Mouse (Mus musculus): Measurements from ENCODE around the gene Ech1. TPM values are rescaled to one million over a fixed set of nuclear protein-coding genes. Genes with fewer than 3 reads are reported as not detected.

Ech1 gene
- polyA plus RNA-seq, 1 experiment from 2014 or later, result 90.7 TPM

GRCm38 (mm10) chr7:28877856-28878255 is 52.8 kb downstream of the Ech1 start:
- H3K4me1 ChIP-seq, result peaks cover 21% of the 10 kb centered on the region
- WGBS, result 79% methylated on average over 4 of the region's 4 CpGs
- H3K27ac ChIP-seq, result no peak overlapping the region
- no peak for DNase-seq (ENCODE audit: low spot score)
- H3K9me3 ChIP-seq (replicated peaks), result no peaks in the 10 kb centered on the region
- no peaks in the 10 kb centered on the region for H3K27me3 ChIP-seq (ENCODE audit: low read depth, poor library complexity, severe bottlenecking)
- no peaks in the 10 kb centered on the region for H3K36me3 ChIP-seq
- H3K4me3 ChIP-seq, result no peak overlapping the region

- H3K4me3 ChIP-seq, result no peak overlapping the region
- 74% methylated on average over 7 of the region's 7 CpGs for WGBS
- H3K9me3 ChIP-seq (replicated peaks), result no peaks in the 10 kb centered on the region
- peaks cover 10% of the 10 kb centered on the region for H3K4me1 ChIP-seq
- no peak overlapping the region for H3K27ac ChIP-seq
- DNase-seq (ENCODE audit: low spot score), result no peak
- no peaks in the 10 kb centered on the region for H3K36me3 ChIP-seq
- no peaks in the 10 kb centered on the region for H3K27me3 ChIP-seq (ENCODE audit: low read depth, poor library complexity, severe bottlenecking)
Observed at GRCm38 (mm10) chr7:28879606-28880005, 54.6 kb downstream of the Ech1 start.

GRCm38 (mm10) chr7:28880554-28880953 is 55.5 kb downstream of the Ech1 start:
- no peaks in the 10 kb centered on the region for H3K36me3 ChIP-seq
- H3K27ac ChIP-seq, result no peak overlapping the region
- 88% methylated on average over 10 of the region's 10 CpGs for WGBS
- no peak overlapping the region for H3K4me3 ChIP-seq
- no peaks in the 10 kb centered on the region for H3K9me3 ChIP-seq (replicated peaks)
- peaks cover 9% of the 10 kb centered on the region for H3K4me1 ChIP-seq
- peaks cover under 1% of the 10 kb centered on the region; the same call in 1 of the 2 replicates for H3K27me3 ChIP-seq (ENCODE audit: low read depth, poor library complexity, severe bottlenecking)
- DNase-seq (ENCODE audit: low spot score), result no peak

GRCm38 (mm10) chr7:28881199-28881598 is 56.2 kb downstream of the Ech1 start, which contains the start of gene Capn12:
TSS of gene Capn12 (plus strand) at chr7:28881422.
- Histone ChIP-seq H3K27ac (peak within 1 kb of the TSS; percentile 36), H3K9me3 (replicated peaks) (no peaks in the 10 kb centered on the region), H3K4me3 (no peak within 1 kb of the TSS), H3K4me1 (peaks cover 9% of the 10 kb centered on the region), H3K36me3 (no peaks in the 10 kb centered on the region), H3K27me3 (ENCODE audit: low read depth, poor library complexity, severe bottlenecking) (peaks cover 7% of the 10 kb centered on the region)
- DNase-seq (ENCODE audit: low spot score), result no peak
- 43% methylated on average over 13 of the region's 13 CpGs for WGBS

Other genes with a start within 250 kb of the Ech1 start
- 38.2 and 40.2 TPM in 2 replicates for gene Samd4b, start 227.1 kb upstream of the Ech1 start, polyA plus RNA-seq (2016; fragmentation: Nextera tagmentation; extraction: Ambion mirVana)
- 64.9 and 69.8 TPM in 2 replicates for gene Pak4, start 227.0 kb upstream of the Ech1 start, polyA plus RNA-seq (2016; fragmentation: Nextera tagmentation; extraction: Ambion mirVana)
- gene Acp7, start 193.9 kb upstream of the Ech1 start, polyA plus RNA-seq (2016; fragmentation: Nextera tagmentation; extraction: Ambion mirVana), result not detected in 2 replicates
- 4.7 and 6.3 TPM in 2 replicates for gene Fbxo27, start 132.4 kb upstream of the Ech1 start, polyA plus RNA-seq (2016; fragmentation: Nextera tagmentation; extraction: Ambion mirVana)
- gene Fbxo17, start 108.4 kb upstream of the Ech1 start, polyA plus RNA-seq (2016; fragmentation: Nextera tagmentation; extraction: Ambion mirVana), result 12.7 and 16.1 TPM in 2 replicates
- 152 and 186 TPM in 2 replicates for gene Mrps12, start 83.4 kb upstream of the Ech1 start, polyA plus RNA-seq (2016; fragmentation: Nextera tagmentation; extraction: Ambion mirVana)
- gene Sars2, start 83.2 kb upstream of the Ech1 start, polyA plus RNA-seq (2016; fragmentation: Nextera tagmentation; extraction: Ambion mirVana), result 43.9 and 46.4 TPM in 2 replicates
- not detected in 2 replicates for gene Ccer2, start 69.0 kb upstream of the Ech1 start, polyA plus RNA-seq (2016; fragmentation: Nextera tagmentation; extraction: Ambion mirVana)
- 59.8 and 74.5 TPM in 2 replicates for gene Sirt2, start 58.5 kb upstream of the Ech1 start, polyA plus RNA-seq (2016; fragmentation: Nextera tagmentation; extraction: Ambion mirVana)
- 50.5 and 63.1 TPM in 2 replicates for gene Nfkbib, start 57.7 kb upstream of the Ech1 start, polyA plus RNA-seq (2016; fragmentation: Nextera tagmentation; extraction: Ambion mirVana)
- gene Rinl, start 36.2 kb upstream of the Ech1 start, polyA plus RNA-seq (2016; fragmentation: Nextera tagmentation; extraction: Ambion mirVana), result 2.7 and 3.0 TPM in 2 replicates
- gene Hnrnpl, start 16.7 kb upstream of the Ech1 start, polyA plus RNA-seq (2016; fragmentation: Nextera tagmentation; extraction: Ambion mirVana), result 335 and 336 TPM in 2 replicates
- gene Lgals4, start 8.6 kb downstream of the Ech1 start, polyA plus RNA-seq (2016; fragmentation: Nextera tagmentation; extraction: Ambion mirVana), result 2.7 and 4.1 TPM in 2 replicates
- 0.41 and 0.73 TPM in 2 replicates for gene Lgals7, start 38.6 kb downstream of the Ech1 start, polyA plus RNA-seq (2016; fragmentation: Nextera tagmentation; extraction: Ambion mirVana)
- gene Capn12, start 56.2 kb downstream of the Ech1 start, polyA plus RNA-seq (2016; fragmentation: Nextera tagmentation; extraction: Ambion mirVana), result 0.44 and 0.48 TPM in 2 replicates
- gene Actn4, start 137.1 kb downstream of the Ech1 start, polyA plus RNA-seq (2016; fragmentation: Nextera tagmentation; extraction: Ambion mirVana), result 253 and 285 TPM in 2 replicates
- gene Eif3k, start 156.6 kb downstream of the Ech1 start, polyA plus RNA-seq (2016; fragmentation: Nextera tagmentation; extraction: Ambion mirVana), result 446 and 467 TPM in 2 replicates
- 18.9 and 19.4 TPM in 2 replicates for gene Map4k1, start 156.8 kb downstream of the Ech1 start, polyA plus RNA-seq (2016; fragmentation: Nextera tagmentation; extraction: Ambion mirVana)